Mouse (Mus musculus) small intestine, adult 2 months (tissue): Measurements from ENCODE around the gene Rc3h2.

Experiments
- CTCF ChIP-seq: fragments of 200-500 bp; IDR thresholded peaks from 2 replicates; pipeline ENCODE4 v1.5.1; 2012; ENCODE audit warnings: low read depth, mild to moderate bottlenecking, control low read depth, inconsistent platforms, low read length, moderate library complexity, mixed read lengths; ENCODE audit not compliant: insufficient replicate concordance, insufficient read length; ENCODE audit errors: extremely low read depth
- POLR2A ChIP-seq: fragments of 200-500 bp; IDR thresholded peaks from 2 replicates; pipeline ENCODE4 v1.6.1; 2012; ENCODE audit warnings: low read depth, mild to moderate bottlenecking, control low read depth, inconsistent platforms, low read length, moderate library complexity

DNA sequence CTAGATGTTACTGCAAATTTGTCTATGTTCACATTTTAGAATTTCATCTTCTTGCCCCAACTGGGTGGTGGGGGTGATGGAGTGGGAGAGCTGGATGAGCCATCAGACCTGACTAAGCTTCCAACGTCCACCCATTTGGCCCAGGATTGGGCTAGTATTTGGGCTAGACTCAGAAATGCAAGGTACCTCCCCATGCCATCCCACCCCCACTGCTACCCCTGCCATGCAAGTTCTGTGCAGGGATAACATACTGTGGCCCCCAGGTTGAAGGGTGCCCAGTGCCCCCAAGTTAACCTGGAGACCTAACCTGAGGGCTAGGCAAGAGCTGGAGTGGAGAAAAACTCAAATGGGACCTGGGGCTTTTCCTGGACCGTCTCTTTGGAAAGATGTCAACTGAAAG, 62.8 kb downstream of the Rc3h2 start:
- TF ChIP-seq CTCF: no peak
- no peak for TF ChIP-seq POLR2A
